Mouse (Mus musculus) spleen, postnatal 14 days (tissue): ENCODE results near the gene Gm9747.

Source experiments
- DNase-seq, 2 experiments: peaks; one replicate each; pipeline ENCODE4 v3.0.0; 2021 to 2022; ENCODE audit warnings: low spot score in 2 of 2

Gm9747 gene

GRCm38 (mm10) chr1:82232812-82233211 lies at the start of gene Gm9747:
Gene Gm9747, plus strand, starts transcription at chr1:82233112.
- DNase-seq, result no peak

DNA sequence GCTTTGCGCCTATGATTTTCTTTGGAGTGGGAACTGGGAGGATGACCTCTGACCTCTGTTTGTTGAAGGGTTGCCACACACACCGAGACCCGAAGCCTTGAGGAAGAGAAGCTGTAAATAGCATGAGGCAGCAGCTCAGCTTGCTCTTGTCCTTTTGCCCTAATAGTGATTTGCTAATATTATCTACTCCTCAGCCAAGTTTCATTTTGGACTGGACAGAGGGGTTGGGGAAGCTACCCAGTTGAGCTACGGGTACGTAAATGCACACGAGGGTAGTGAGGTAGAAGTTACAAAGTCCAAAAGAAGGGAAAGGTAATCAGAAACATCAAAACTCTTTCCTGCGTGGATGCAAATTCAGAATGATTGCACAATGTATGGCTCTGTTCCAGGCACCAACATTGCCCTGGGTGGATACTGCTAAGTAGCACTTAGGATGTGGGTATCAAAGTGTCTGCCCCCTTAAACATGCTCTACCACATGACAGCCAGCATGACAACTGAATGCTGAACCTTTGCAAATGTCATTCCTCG lies 48.9 kb upstream of the Gm9747 start:
- no peak for DNase-seq

- DNase-seq, result no peak
Observed at GRCm38 (mm10) chr1:82188549-82189231, 44.2 kb upstream of the Gm9747 start.

GRCm38 (mm10) chr1:82189516-82189915 lies 43.4 kb upstream of the Gm9747 start:
- DNase-seq, result no peak

DNA sequence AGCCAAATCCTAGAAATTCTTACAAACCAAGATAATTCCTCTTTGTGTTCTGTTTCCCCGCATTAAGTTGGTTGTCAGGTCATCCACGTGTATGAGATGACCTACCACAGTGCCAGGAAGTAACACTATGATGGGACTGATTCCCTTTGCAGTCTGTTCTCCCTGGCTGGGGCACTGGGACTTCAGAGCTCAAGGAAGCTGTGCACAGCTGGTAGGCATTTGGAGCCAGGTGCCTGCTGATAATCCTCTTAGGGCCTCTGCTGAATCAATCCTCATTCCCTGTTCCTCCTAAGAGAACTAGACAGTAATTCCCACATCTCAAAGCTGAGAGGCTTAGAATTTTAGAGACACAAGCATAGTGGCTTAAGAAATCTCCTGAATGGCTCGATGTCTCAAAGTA lies 41.3 kb upstream of the Gm9747 start:
- DNase-seq, result no peak

DNA sequence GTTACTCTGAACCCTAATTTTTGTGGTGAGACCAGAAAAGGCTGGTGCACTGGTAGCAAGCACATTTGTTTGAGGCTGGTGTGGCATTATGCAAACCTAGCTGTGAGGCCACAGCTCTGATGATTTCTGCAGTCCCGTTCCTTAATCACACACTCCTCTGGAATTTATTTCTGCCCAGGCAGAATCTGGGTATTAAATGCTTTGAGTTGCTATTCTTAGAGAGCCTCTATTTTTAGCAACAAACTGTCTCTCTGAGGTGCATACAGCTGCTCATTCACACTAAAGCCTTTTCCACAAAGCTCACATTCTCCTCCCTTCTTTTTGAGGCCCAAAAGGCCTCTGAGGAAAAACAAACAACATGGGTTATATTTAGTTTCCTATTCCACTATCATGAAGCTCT lies 33.0 kb upstream of the Gm9747 start:
- no peak for DNase-seq

DNA sequence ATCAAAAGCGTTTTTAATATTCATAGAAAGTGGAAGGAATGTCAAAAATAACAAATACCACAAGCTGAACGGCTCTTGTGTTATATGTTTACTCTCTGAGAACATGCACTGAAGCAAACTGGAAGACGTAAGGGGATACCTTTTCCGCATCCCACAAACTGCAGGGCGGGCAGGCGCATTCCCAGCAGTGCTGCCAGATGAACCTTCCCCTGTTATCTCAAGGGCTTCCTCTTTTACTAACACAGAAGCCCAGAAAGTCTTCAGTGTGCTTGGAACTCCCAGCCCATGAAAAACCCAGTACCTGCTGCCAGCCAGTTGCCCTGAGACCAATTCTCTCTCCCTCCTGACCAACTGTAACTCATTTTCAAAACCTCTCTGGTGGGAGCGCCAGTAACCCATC lies 32.3 kb upstream of the Gm9747 start:
- no peak for DNase-seq

GRCm38 (mm10) chr1:82207511-82207910 lies 25.4 kb upstream of the Gm9747 start:
- DNase-seq, result no peak

DNA sequence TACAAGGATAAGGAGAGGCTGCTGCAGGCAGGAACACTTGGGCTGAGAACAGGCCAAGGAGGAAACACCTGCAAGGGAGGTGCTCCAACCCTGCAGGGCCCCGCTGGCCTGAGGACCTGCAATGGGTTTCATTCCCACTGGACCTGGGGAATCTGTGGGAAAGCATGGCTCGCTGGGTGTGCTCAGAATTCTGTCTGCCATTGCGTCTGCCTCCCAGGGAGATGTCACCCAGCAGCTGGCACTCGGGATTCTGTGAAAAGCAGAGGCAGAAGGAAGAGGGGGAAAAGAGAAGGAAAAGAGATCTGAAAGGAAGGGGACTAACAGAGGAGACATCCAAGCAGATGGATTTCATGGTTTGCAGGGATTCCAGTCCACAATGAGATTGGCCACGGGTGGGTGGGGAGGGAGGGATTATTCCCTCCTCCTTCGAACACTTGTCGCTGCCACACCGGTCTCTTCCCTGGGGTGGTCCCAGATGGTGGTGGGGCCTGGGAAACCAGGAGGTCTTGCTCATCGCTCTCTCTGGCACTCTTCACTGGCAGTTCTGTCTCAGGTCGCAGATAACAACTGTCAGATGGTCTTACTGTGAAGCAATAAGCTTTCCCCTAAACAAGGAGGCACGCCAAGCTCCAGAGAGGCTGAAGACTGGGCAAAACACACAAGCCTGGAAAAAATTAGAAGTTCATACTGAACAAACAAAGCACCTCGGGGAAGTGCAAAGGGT lies 12.1 kb upstream of the Gm9747 start:
- no peak for DNase-seq

GRCm38 (mm10) chr1:82221462-82221861 lies 11.4 kb upstream of the Gm9747 start:
- DNase-seq, result no peak

GRCm38 (mm10) chr1:82223042-82223795 lies 9.7 kb upstream of the Gm9747 start:
- no peak for DNase-seq

DNA sequence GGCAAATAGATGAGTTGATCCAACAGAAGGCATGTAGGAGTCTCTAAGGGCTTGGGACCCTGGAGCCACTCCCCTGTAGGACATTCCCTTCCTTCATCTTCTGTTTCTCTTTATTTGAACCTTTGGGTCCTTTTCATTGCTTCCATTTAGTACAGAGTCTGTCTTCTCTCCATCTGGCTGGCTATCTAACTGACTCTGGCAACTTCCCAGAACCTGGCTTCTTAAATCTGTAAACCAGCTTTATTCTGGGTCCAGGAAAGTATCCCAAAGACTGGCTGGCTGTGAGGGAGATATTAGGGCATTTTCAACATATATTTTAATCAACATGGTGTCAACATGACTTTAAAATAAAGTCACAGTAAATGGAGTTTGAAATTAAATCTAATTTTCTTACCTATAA lies 4.1 kb upstream of the Gm9747 start:
- no peak for DNase-seq

GRCm38 (mm10) chr1:82234616-82235015 lies 1.7 kb downstream of the Gm9747 start:
- DNase-seq, result no peak

DNA sequence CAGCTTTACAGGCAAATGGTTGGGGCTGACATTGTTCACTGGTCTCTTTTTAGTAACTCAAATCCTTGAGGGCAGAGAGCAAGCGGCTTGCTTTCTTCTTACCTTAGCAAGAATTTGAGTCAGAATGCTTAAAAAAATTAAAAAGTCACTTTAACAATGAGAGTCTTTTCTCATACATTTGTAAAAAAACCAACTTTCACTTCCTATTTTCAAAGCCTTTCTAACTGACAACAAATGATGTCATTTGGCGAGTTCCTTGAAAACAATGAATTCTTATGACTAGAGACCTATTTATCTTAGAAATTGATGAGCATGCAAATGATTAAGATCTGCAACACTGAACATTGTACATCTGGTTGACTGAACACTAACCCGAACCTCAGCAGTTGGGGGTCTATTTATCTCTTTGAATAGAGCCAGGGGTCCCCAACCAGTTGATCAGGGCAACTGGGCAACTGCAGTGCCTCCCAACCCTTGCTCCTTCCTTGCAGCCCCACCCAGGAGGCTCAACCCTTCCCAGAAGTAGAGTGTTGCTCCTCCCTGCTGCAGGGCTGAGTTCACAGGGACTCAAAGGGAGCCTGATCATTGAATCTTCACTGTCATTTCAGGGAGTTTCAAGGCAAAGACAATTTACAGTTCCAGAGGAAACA lies 2.7 kb downstream of the Gm9747 start:
- no peak for DNase-seq

DNA sequence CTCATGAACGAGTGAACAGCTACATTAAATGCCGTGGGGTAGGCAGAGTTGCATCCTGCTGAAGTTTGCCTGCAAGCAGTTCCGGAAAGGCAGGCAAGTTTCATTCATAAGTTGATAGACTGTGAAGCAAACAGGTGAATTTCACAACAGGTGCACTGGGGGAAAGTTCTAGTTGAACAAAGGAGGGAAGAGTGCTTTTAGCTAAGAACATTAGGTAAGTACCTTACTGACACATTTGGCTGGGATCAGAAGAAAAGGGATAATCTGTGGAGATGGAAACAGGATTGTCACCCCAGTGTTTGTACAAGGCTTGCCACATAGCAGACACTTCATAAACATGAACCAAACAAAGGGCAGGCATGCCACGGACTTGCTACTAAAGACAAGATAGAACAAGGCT lies 5.3 kb downstream of the Gm9747 start:
- DNase-seq, result no peak

DNA sequence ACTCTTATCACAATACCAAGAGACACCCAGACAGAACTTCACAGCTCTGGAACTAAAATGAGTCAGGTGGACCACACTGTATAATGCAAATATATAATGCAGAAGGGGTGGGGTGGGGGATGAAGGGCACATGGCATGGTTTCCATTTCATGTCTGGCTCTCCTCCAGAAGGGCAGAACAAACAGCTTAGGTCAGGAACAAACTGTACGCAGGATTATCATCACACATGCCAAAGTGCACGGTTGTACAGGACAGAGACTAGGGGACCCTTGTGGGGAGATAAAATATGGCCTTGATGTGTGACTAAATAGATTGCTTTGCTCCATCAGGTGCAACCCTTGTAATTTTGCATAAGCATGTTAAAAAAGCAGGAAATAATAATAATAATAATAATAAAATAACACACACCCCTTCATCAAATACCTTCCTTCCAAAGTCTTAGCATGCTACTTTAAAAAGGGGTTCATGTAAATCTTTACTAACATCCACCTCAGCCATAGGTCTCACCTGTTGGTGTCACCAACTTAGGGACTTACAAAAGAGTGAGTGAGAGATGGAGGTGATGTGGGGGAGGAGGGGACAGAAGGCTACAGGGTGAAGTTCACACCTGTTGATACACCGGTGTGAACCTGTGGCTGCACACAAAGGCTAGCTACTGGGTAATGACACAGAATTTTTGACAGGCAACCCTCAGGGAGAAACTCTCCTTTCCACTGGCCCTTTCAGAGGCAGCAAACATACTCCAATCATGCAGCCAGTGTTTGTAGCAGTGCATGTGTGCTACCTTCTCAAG lies 6.7 kb downstream of the Gm9747 start:
- DNase-seq, result no peak

GRCm38 (mm10) chr1:82243260-82243825 lies 10.4 kb downstream of the Gm9747 start:
- no peak for DNase-seq

DNA sequence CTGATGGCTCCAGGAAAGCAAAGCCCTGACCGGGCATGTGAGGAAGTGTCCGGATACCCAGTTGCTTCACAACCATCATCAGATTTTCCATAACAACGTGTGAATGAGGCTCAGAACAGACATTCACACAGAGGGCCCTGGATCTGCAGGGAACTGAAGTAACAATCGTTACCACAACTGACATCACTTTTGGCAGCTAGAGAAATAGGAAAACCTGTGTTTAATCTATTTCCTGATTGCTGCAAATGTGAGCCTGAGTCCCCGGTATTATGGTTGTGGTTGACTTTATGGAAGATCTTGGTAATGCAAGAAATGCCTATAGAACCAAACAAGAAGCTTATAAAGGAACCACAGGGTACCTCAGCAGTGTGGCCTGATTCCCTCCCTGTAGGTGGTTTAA lies 12.1 kb downstream of the Gm9747 start:
- DNase-seq, result no peak

DNA sequence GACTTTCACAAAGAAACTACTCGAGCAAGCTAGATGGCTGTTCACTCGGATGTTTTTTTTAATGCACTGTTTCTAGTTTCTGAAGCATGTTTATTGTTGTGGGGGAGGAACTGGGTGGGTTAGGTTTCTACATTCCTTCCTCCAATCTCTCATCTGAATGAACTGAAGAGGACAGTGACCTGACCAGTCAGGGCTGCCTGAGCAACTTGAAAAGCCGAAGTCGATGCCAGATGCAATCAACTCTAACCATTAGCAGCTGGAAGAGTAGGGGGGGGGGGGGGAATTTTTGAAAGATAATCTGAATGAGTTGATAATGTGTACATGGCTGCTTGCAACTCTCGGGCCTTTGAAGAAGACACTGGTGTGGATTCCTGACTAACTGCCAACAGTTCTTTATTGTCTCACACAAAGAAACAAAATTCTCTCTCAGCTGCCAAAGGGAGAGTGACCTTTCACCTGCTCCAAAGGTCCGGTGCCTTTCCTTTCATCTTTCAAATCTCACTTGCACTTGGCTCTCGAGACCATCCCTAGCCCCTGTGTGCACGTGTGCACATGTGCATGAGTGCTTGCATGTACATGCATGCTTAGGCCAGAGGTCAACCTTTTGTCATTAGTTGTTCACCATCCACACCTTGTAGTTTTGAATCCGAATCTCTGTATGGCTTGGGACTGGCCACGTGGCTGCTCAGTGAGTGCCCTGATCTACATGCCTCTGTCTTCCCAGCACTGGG lies 14.5 kb downstream of the Gm9747 start:
- DNase-seq, result no peak

DNA sequence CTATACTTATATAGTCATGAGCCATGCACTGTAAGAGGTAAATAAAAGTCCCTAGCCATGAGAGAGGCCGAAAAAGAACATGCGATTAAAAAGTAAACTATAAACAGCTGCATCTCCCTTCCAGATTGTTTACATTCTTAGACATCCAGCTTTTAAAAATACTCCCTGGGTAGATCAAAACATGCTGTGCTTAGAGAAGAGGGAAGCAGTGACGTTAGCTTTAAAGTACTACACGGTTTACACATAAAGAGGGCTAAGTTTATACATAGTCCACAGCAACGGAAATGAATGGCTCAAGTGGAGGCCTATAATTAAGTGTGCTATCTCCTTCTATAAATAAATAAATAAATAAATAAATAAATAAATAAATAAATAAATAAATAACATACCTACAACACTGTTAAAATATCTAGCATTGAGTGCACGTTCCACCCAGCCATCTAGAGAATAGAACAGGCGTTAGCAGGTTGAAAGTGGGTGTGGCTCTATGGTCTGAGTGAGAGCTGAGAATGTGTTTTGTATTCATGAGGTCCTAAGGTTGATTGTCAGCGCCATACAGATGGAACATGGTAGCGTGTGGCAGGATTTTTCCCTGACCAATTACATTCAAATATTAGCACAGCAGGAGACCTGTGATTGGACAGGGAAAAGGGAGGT lies 21.0 kb downstream of the Gm9747 start:
- no peak for DNase-seq
